Mouse (Mus musculus) C3H10T1/2 (cell line): Measurements from ENCODE around the gene Krt27. TPM values are rescaled to one million over a fixed set of nuclear protein-coding genes. Genes with fewer than 3 reads are reported as not detected.

Experiments used
- polyA plus RNA-seq, 2 experiments: library from polyadenylated mRNA; unstranded; fragments of >200 nt; fragmentation: generic; extraction: Trizol; gene quantifications; one replicate each; pipeline ENCODE4 v1.2.1; 2012; ENCODE audit warnings: missing spikeins in 2 of 2

Gene Krt27
- not detected for polyA plus RNA-seq

GRCm38 (mm10) chr11:99351004-99351403, at the start of gene Krt27:
Gene Krt27 (minus strand): TSS chr11:99351104.

DNA sequence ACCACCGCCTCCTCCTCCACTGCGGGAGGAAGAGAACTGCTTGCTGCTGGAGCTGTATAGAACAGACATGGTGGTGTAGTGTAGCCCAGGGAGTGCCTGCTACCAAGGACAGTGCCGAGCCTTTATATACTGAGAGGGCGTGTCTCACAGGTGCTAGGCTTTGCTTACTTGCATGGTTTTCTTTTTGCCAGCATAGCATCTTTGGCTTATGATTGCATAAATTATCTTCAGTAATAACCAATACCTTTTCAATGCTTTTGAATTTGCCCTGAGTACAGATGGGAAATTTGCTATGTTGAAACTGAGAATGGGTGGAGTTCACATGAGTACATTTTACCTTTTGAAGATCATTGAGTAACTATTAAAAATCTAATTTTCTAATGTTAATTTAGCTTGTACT, 38.4 kb upstream of the Krt27 start, which contains the start of gene Krt10:
Krt10 (minus strand) TSS at position 101 of the 400 bp plus-strand sequence.

GRCm38 (mm10) chr11:99374803-99375202, 23.9 kb upstream of the Krt27 start, which contains the start of gene Krt28:
Gene Krt28 (minus strand): TSS chr11:99374903.

GRCm38 (mm10) chr11:99337866-99338265, 13.0 kb downstream of the Krt27 start, which contains the start of gene Krt26:
Gene Krt26 (minus strand): TSS chr11:99337966.

GRCm38 (mm10) chr11:99322851-99323250, 28.1 kb downstream of the Krt27 start, which contains the start of gene Krt25:
Gene Krt25 (minus strand): TSS chr11:99322951.

Other genes starting within 250 kb of the Krt27 start
- gene Ccr7, start 196.0 kb downstream of the Krt27 start, polyA plus RNA-seq, result under 1 TPM; 0.04 to 0.24 TPM
- gene Smarce1, start 120.1 kb downstream of the Krt27 start, polyA plus RNA-seq, result 100 to 1,000 TPM in 1 of 2 experiments, 10 to 100 TPM in 1; 51.1 to 137 TPM
- gene Krt222, start 107.0 kb downstream of the Krt27 start, polyA plus RNA-seq, result under 1 TPM in 1 of 2 experiments, not detected in 1; 0.01 TPM
- gene Krt24, start 65.8 kb downstream of the Krt27 start, polyA plus RNA-seq, result not detected
- gene Krt25, start 28.2 kb downstream of the Krt27 start, polyA plus RNA-seq, result not detected
- not detected for gene Krt26, start 13.1 kb downstream of the Krt27 start, polyA plus RNA-seq
- gene Krt28, start 23.8 kb upstream of the Krt27 start, polyA plus RNA-seq, result under 1 TPM in 1 of 2 experiments, not detected in 1; 0.02 TPM
- gene Krt10, start 38.3 kb upstream of the Krt27 start, polyA plus RNA-seq, result 1 to 10 TPM; 2.4 to 8.5 TPM
- not detected for gene Krt12, start 71.2 kb upstream of the Krt27 start, polyA plus RNA-seq
- not detected for gene Krt20, start 87.0 kb upstream of the Krt27 start, polyA plus RNA-seq
- not detected for gene Krt23, start 142.0 kb upstream of the Krt27 start, polyA plus RNA-seq
- not detected for gene Krt39, start 170.2 kb upstream of the Krt27 start, polyA plus RNA-seq
- not detected for gene Krt40, start 192.1 kb upstream of the Krt27 start, polyA plus RNA-seq
- gene Krtap3-3, start 199.8 kb upstream of the Krt27 start, polyA plus RNA-seq, result not detected
- gene Krtap3-2, start 205.7 kb upstream of the Krt27 start, polyA plus RNA-seq, result not detected
- not detected for gene Gm11939, start 208.4 kb upstream of the Krt27 start, polyA plus RNA-seq
- gene Krtap3-1, start 215.5 kb upstream of the Krt27 start, polyA plus RNA-seq, result not detected
- gene Krtap1-5, start 229.9 kb upstream of the Krt27 start, polyA plus RNA-seq, result under 1 TPM in 1 of 2 experiments, not detected in 1; 0.06 TPM
- not detected for gene Krtap1-4, start 232.6 kb upstream of the Krt27 start, polyA plus RNA-seq
- gene Krtap1-3, start 240.2 kb upstream of the Krt27 start, polyA plus RNA-seq, result not detected
- not detected for gene Krtap9-3, start 247.0 kb upstream of the Krt27 start, polyA plus RNA-seq